Mouse (Mus musculus): ENCODE data around the gene Slc44a5. TPM values are rescaled to one million over a fixed set of nuclear protein-coding genes. Genes with fewer than 3 reads are reported as not detected.
"Not testable (repeated sequence)": the region's sequence is repeated elsewhere in the genome, so short reads cannot be mapped to it uniquely, and the experiment has no call there.

The Slc44a5 gene
- total RNA-seq, 2 experiments from 2014 or later = 0.05 to 0.14 TPM

DNA sequence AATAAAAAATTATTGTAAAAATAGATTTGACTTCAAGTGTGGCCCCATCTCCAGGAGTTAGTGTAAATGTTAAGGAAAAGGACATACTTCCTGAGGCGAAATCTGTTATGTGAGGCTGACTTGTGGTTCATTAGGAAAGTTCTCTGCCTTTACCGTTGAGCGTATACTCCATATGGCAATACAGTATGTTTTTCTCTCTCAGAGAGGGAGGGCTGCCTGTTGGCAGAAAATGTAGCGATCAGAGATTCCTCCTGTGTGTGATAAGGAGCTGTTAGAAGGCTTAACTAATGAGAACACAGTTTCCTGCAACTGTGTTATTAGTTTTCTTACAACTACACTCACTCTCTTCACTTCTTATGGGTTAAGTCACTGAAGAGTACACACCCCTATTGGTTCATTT, 168.1 kb downstream of the Slc44a5 start:
- no peak for DNase-seq (ENCODE audit: low spot score)
- intact Hi-C loops (cut with DNase I) = no loop called here

GRCm38 (mm10) chr3:154142618-154143017, 169.4 kb downstream of the Slc44a5 start:
- no peak for DNase-seq (ENCODE audit: low spot score)
- intact Hi-C loops (cut with DNase I) = no loop called here

DNA sequence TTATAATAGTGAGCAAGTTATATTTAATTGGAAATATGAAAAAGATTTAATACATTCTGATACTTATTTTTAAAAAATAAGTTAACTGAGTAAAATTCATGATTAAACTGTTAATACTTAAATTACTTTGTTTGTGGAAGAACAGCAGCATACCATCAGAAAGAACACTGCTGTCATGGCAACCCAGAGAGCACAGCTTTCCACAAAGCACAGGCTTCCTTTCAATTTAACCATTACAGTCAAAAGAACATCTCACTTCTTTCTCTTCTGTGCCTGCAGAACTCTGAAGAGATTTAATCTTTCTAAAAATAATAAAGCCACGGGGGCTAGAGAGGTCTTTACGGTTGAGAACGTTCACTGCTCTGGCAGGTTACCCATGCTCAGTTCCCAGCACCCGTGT, 172.5 kb downstream of the Slc44a5 start:
- intact Hi-C loops (cut with DNase I) = no loop called here

DNA sequence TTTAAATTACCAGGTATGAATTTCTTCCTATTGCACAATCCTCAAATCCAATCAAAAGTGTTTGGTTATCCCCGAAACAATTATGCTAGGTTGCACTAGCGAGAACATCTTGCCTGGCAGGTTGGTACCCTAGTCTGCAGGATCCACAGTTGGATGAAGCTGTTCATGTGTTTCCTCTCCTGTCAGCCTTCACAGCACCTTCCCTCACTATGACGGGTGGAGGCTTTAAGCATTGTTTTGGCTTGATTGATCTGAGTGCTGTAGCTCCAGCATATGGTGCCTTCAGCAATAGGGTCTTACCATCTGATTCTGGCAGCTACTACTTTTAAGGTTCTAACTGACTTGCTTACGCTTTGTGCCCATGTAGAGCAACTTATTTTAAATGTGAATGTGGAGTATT, 176.5 kb downstream of the Slc44a5 start:
- intact Hi-C loops (cut with DNase I) = no loop called here
- DNase-seq (ENCODE audit: low spot score) = no peak

More for the DNA sequence above, 172.5 kb downstream of the Slc44a5 start:
- no peak for DNase-seq (ENCODE audit: low spot score)

DNA sequence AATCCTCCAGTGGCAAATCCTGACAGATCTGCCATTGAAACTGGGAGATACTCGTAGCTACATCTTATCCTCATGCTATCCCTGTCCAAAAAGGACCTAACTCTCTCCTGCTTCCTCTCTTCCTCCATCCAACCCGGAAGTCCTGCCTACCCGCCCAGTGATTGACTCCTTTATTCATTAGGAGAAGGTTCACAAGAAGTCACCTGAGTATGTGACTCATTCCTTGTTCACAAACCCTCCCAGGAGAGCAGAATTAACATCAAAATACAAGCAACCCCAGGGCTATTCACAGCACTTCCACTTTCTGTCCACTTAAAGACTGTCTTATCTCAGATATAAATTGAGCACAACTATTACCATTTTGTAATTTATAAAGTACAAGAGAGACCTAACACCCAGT, 180.3 kb downstream of the Slc44a5 start:
- DNase-seq (ENCODE audit: low spot score); intact Hi-C loops (cut with DNase I): not testable (repeated sequence)

GRCm38 (mm10) chr3:154165882-154166281, 192.6 kb downstream of the Slc44a5 start:
- DNase-seq (ENCODE audit: low spot score) = no peak
- intact Hi-C loops (cut with DNase I) = no loop called here

GRCm38 (mm10) chr3:154171881-154172592, 198.8 kb downstream of the Slc44a5 start:
- no peak for DNase-seq (ENCODE audit: low spot score)
- intact Hi-C loops (cut with DNase I) = no loop called here

GRCm38 (mm10) chr3:154172593-154172965, 199.3 kb downstream of the Slc44a5 start:
- DNase-seq (ENCODE audit: low spot score) = no peak
- intact Hi-C loops (cut with DNase I) = no loop called here

GRCm38 (mm10) chr3:154173556-154173955, 200.3 kb downstream of the Slc44a5 start:
- intact Hi-C loops (cut with DNase I) = no loop called here
- DNase-seq (ENCODE audit: low spot score) = no peak

- intact Hi-C loops (cut with DNase I) = no loop called here
Measured at GRCm38 (mm10) chr3:154174031-154174430, 200.8 kb downstream of the Slc44a5 start.

DNA sequence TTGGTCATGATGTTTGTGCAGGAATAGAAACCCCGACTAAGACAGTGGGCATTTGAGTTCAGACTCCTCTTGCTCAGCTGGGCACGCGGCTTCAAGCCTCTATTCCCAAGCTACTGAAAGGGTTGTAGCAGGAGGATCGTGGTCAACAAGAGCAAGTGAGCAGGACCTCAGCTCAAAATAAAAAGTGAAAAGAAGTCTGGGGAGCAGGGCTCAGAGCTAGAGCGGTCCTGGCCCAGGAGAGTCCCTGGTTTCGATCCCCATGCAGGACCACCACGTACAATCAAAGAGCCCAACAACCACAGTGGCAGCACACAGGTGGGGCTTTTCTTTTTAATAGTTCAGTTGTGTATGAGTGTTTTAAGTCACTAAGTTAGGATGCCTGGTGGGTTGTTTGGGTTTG, 201.5 kb downstream of the Slc44a5 start:
- no peak for DNase-seq (ENCODE audit: low spot score)
- intact Hi-C loops (cut with DNase I) = no loop called here

More at GRCm38 (mm10) chr3:154174031-154174430, 200.8 kb downstream of the Slc44a5 start:
- no peak for DNase-seq (ENCODE audit: low spot score)

GRCm38 (mm10) chr3:154177665-154178305, 204.5 kb downstream of the Slc44a5 start:
- DNase-seq (ENCODE audit: low spot score) = no peak
- intact Hi-C loops (cut with DNase I) = no loop called here

DNA sequence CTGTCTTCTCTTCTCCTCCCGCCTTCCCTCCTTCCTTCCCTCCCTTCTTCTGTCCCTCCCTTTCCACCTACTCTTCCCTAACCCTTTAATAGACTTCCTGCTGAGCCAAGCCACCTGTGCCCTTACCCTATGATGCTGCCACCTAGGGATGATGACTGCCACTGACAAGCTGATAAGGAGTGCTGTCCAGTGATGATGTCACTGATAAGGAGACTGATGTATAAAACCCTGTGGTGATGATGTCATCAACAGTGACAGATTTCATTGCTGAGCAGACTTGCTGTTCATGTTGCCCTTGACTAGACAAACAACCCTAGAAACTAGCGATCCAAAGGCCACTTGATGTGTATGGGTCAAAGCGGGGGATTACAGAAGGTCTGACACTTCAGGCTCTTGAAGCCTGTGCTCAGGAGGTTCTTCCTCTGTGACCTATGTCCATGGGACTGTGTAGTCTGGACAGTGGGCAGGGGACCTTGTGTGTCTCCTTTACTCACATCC, 206.2 kb downstream of the Slc44a5 start:
- no peak for DNase-seq (ENCODE audit: low spot score)
- intact Hi-C loops (cut with DNase I) = no loop called here

DNA sequence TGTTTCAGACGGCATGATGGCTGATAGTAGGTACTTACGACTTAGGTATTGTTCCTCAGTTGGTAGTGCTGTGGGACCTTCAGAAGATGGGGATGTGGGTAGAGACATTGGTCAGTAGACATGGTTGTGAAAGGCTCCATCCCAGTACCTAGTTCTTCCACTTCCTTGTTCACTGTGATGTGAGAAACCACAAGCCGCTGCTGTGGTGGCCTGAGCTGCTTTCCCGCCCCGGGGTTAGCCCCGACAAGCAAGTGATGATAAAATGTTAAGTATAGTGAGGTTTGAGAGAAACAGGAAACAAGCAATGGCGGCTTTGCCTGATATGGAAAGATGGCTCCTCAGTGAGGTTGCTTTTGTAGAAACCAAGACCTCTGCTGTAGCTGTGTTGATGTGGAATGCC, 209.8 kb downstream of the Slc44a5 start:
- intact Hi-C loops (cut with DNase I) = no loop called here
- DNase-seq (ENCODE audit: low spot score) = no peak

- no peak for DNase-seq (ENCODE audit: low spot score)
- intact Hi-C loops (cut with DNase I) = no loop called here
Measured at GRCm38 (mm10) chr3:154183957-154184356, 210.7 kb downstream of the Slc44a5 start.

- intact Hi-C loops (cut with DNase I) = no loop called here
Measured at GRCm38 (mm10) chr3:154188668-154189067, 215.4 kb downstream of the Slc44a5 start.

GRCm38 (mm10) chr3:154192328-154193030, 219.2 kb downstream of the Slc44a5 start:
- no peak for DNase-seq (ENCODE audit: low spot score)
- intact Hi-C loops (cut with DNase I) = no loop called here

More at GRCm38 (mm10) chr3:154188668-154189067, 215.4 kb downstream of the Slc44a5 start:
- DNase-seq (ENCODE audit: low spot score) = no peak

GRCm38 (mm10) chr3:154193189-154193840, 220.1 kb downstream of the Slc44a5 start:
- no peak for DNase-seq (ENCODE audit: low spot score)
- intact Hi-C loops (cut with DNase I) = no loop called here

- intact Hi-C loops (cut with DNase I) = no loop called here
- DNase-seq (ENCODE audit: low spot score) = no peak
Measured at GRCm38 (mm10) chr3:154200422-154200828, 227.2 kb downstream of the Slc44a5 start.

- DNase-seq (ENCODE audit: low spot score) = no peak
- intact Hi-C loops (cut with DNase I) = no loop called here
Measured at GRCm38 (mm10) chr3:154201796-154202195, 228.6 kb downstream of the Slc44a5 start.

Data from heart, postnatal 25 days (tissue).